ENCODE assay signal across 32 mouse cellular contexts in the genomic region with DNA sequence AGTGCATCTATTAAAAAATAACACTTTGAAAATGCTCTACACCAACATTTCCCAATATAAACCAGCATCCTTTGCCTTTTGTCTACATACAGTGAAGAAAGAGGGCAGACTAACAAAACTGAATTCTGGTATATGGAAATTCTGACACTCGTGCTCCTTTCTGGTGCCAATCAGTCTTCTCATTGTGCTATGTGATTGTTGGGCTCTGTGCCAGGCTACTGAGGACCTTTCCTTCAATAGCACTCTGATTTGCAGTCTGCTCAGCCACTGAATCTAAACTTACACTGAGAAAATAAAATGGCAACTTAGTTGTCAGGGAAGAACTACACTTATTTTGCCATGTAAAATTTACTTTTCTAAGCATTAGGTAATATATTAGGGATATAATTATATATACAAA.
DNase-seq lines count a peak whose midpoint lies in the region; ATAC-seq and TF ChIP-seq lines count a peak whose summit lies in the region.
"Had no signal": no experiment of that assay in that cellular context is flagged by ENCODE, and none has a peak within 500 bp of the region (broad histone marks: within the 10 kb centered on the region; RNA-seq: fewer than 3 reads in every experiment).

No protein-coding gene starts in this region.

- H3K4me1 ChIP-seq in hindbrain, postnatal 0 days (ENCODE audit: insufficient read depth, low read length), result no peaks in the 10 kb centered on the region
- H3K4me1 ChIP-seq in hindbrain, embryonic 13.5 days (replicated peaks), result no peaks in the 10 kb centered on the region
- H3K4me1 ChIP-seq: embryonic facial prominence, embryonic 10.5 days; embryonic facial prominence, embryonic 15.5 days; heart, embryonic 12.5 days; hindbrain, embryonic 15.5 days; intestine, embryonic 15.5 days; liver, embryonic 12.5 days; neural tube, embryonic 13.5 days had no signal

- H3K27me3 ChIP-seq in hindbrain, postnatal 0 days (ENCODE audit: insufficient read depth, low read length), result no peaks in the 10 kb centered on the region
- no peaks in the 10 kb centered on the region for H3K27me3 ChIP-seq in hindbrain, embryonic 13.5 days
- H3K27me3 ChIP-seq: embryonic facial prominence, embryonic 15.5 days; heart, embryonic 12.5 days; hindbrain, embryonic 15.5 days; intestine, embryonic 15.5 days; liver, embryonic 12.5 days; neural tube, embryonic 13.5 days had no signal

- 36% methylated on average over 1 of the region's 1 CpGs for WGBS in hindbrain, postnatal 0 days
- 45% methylated on average over 1 of the region's 1 CpGs for WGBS in hindbrain, embryonic 13.5 days

- H3K36me3 ChIP-seq in hindbrain, postnatal 0 days (ENCODE audit: insufficient read depth, low read length), result no peaks in the 10 kb centered on the region
- no peaks in the 10 kb centered on the region for H3K36me3 ChIP-seq in hindbrain, embryonic 13.5 days
- H3K36me3 ChIP-seq: embryonic facial prominence, embryonic 10.5 days; embryonic facial prominence, embryonic 15.5 days; G1E; heart, embryonic 12.5 days; hindbrain, embryonic 15.5 days; intestine, embryonic 15.5 days; liver, embryonic 12.5 days; neural tube, embryonic 13.5 days had no signal

- ATAC-seq in hindbrain, postnatal 0 days, result no peak
- ATAC-seq in hindbrain, embryonic 13.5 days (ENCODE audit: low FRiP score), result no peak
- ATAC-seq: intestine, embryonic 15.5 days; liver, embryonic 12.5 days; liver, postnatal 0 days had no signal

- H3K9ac ChIP-seq in hindbrain, postnatal 0 days (replicated peaks; ENCODE audit: low read length), result no peak overlapping the region
- no peak overlapping the region for H3K9ac ChIP-seq in hindbrain, embryonic 13.5 days
- H3K9ac ChIP-seq: embryonic facial prominence, embryonic 15.5 days; heart, embryonic 12.5 days; hindbrain, embryonic 15.5 days; intestine, embryonic 15.5 days; liver, embryonic 12.5 days; liver, postnatal 0 days; neural tube, embryonic 13.5 days had no signal

- DNase-seq in cerebellum, postnatal 14 days, result peak; percentile 0 to 9
- DNase-seq in cerebellum, adult 9-11 months, result no peak
- DNase-seq in hindbrain, postnatal 0 days (ENCODE audit: low spot score), result peak; percentile 18
- DNase-seq in right cerebral cortex, postnatal 10 days (ENCODE audit: low spot score in 2 of 2), result peak; percentile 23 to 28
- no peak for DNase-seq in right cerebral cortex, postnatal 25 days
- DNase-seq in retina, postnatal 1 day, result no peak
- DNase-seq: adrenal gland, adult 8-10 months; cerebellum, adult 11-12 months; cerebellum, postnatal 25 days; gastrocnemius, adult 2 months; gastrocnemius, postnatal 36 days; heart, adult 2 months; heart, postnatal 4 days; kidney, adult 8-10 months; kidney, postnatal 4 days; liver, postnatal 0 days; lung, postnatal 36 days; right cerebral cortex, postnatal 14 days; thymus, adult 18-20 months; thymus, postnatal 25 days had no signal

- no peak overlapping the region for H3K4me2 ChIP-seq in hindbrain, postnatal 0 days (ENCODE audit: low read depth, low read length)
- H3K4me2 ChIP-seq in hindbrain, embryonic 13.5 days, result no peak overlapping the region
- H3K4me2 ChIP-seq: embryonic facial prominence, embryonic 15.5 days; heart, embryonic 12.5 days; hindbrain, embryonic 15.5 days; intestine, embryonic 15.5 days; liver, embryonic 12.5 days; midbrain, embryonic 11.5 days; neural tube, embryonic 13.5 days had no signal

- TF ChIP-seq CTCF in hindbrain, postnatal 0 days (IDR thresholded peaks at IDR 0.05; ENCODE audit: low read depth), result no peak

- no peaks in the 10 kb centered on the region for H3K9me3 ChIP-seq in hindbrain, postnatal 0 days (ENCODE audit: low read length)
- H3K9me3 ChIP-seq in hindbrain, embryonic 13.5 days, result no peaks in the 10 kb centered on the region
- H3K9me3 ChIP-seq: embryonic facial prominence, embryonic 10.5 days; embryonic facial prominence, embryonic 15.5 days; heart, embryonic 12.5 days; hindbrain, embryonic 15.5 days; intestine, embryonic 15.5 days; liver, embryonic 12.5 days; neural tube, embryonic 13.5 days had no signal

- no peak overlapping the region for H3K4me3 ChIP-seq in hindbrain, postnatal 0 days (ENCODE audit: low read length)
- no peak overlapping the region for H3K4me3 ChIP-seq in hindbrain, embryonic 13.5 days
- H3K4me3 ChIP-seq: embryonic facial prominence, embryonic 10.5 days; embryonic facial prominence, embryonic 15.5 days; gastrocnemius, adult 2 months; heart, adult 2 months; heart, embryonic 12.5 days; hindbrain, embryonic 15.5 days; intestine, embryonic 15.5 days; liver, embryonic 12.5 days; neural tube, embryonic 13.5 days had no signal

- H3K27ac ChIP-seq in hindbrain, postnatal 0 days, result no peak overlapping the region
- no peak overlapping the region for H3K27ac ChIP-seq in hindbrain, embryonic 13.5 days
- H3K27ac ChIP-seq: embryonic facial prominence, embryonic 10.5 days; embryonic facial prominence, embryonic 15.5 days; gastrocnemius, adult 2 months; heart, adult 2 months; hindbrain, embryonic 15.5 days; intestine, embryonic 15.5 days; kidney, postnatal 0 days; liver, embryonic 12.5 days; neural tube, embryonic 13.5 days; stomach, postnatal 0 days had no signal

Comparison
In these comparisons a context has a peak if more than half of its experiments do, and no peak if none do; other contexts are left out.
1. DNase-seq: peak in cerebellum, postnatal 14 days (2 of 2), hindbrain, postnatal 0 days (single experiment) and right cerebral cortex, postnatal 10 days (2 of 2); none in cerebellum, adult 9-11 months (single experiment), right cerebral cortex, postnatal 25 days (single experiment) and retina, postnatal 1 day (single experiment).